Mouse (Mus musculus) effector memory CD4-positive, alpha-beta T cell, adult 5 months (primary cell): Measurements from ENCODE around the gene Cyp2ab1. TPM values are rescaled to one million over a fixed set of nuclear protein-coding genes. Genes with fewer than 3 reads are reported as not detected.

Experiments
- polyA plus RNA-seq: library from polyadenylated mRNA; unstranded; fragments of 100-300 nt; shearing (Covaris generic); gene quantifications from one replicate; pipeline ENCODE4 v1.2.1, GENCODE M21; 2017

The Cyp2ab1 gene
- polyA plus RNA-seq = not detected

GRCm38 (mm10) chr16:20325286-20325685, at the start of gene Cyp2ab1:
TSS of gene Cyp2ab1 (minus strand) at chr16:20325404.

GRCm38 (mm10) chr16:20301770-20302649, 23.2 kb downstream of the Cyp2ab1 start, which contains the start of gene Parl:
TSS of gene Parl (minus strand) at chr16:20302387.

Other genes with a start within 250 kb of the Cyp2ab1 start
- 153 TPM for gene Klhl24, start 227.9 kb downstream of the Cyp2ab1 start, polyA plus RNA-seq
- gene Yeats2, start 184.3 kb downstream of the Cyp2ab1 start, polyA plus RNA-seq = 24.1 TPM
- gene Map6d1, start 84.0 kb downstream of the Cyp2ab1 start, polyA plus RNA-seq = not detected
- 66.9 TPM for gene Parl, start 23.0 kb downstream of the Cyp2ab1 start, polyA plus RNA-seq
- gene Abcc5, start 101.0 kb upstream of the Cyp2ab1 start, polyA plus RNA-seq = 28.7 TPM
- 51.8 TPM for gene Eif2b5, start 173.4 kb upstream of the Cyp2ab1 start, polyA plus RNA-seq
- 17.2 TPM for gene Dvl3, start 191.6 kb upstream of the Cyp2ab1 start, polyA plus RNA-seq
- gene Ap2m1, start 210.1 kb upstream of the Cyp2ab1 start, polyA plus RNA-seq = 319 TPM
- gene Abcf3, start 223.2 kb upstream of the Cyp2ab1 start, polyA plus RNA-seq = 102 TPM